Mouse (Mus musculus) ES-E14 (cell line): ENCODE measurements around the gene Nod1.

Experiments
- CHD2 ChIP-seq: IDR thresholded peaks from 2 replicates; pipeline ENCODE4 v1.6.1; 2014; ENCODE audit warnings: mild to moderate bottlenecking, low read depth, low read length, inconsistent platforms
- HCFC1 ChIP-seq: IDR thresholded peaks from 2 replicates; pipeline ENCODE4 v1.6.1; 2012; ENCODE audit warnings: low read length, inconsistent platforms, borderline replicate concordance; ENCODE audit not compliant: insufficient read depth
- MAFK ChIP-seq: IDR thresholded peaks from 2 replicates; pipeline ENCODE4 v1.6.1; 2014; ENCODE audit warnings: mild to moderate bottlenecking, low read depth, low read length, inconsistent platforms; ENCODE audit not compliant: insufficient read depth

GRCm38 (mm10) chr6:54996361-54996760 lies 23.9 kb upstream of the Nod1 start:
- TF ChIP-seq MAFK: no peak
- TF ChIP-seq CHD2: no peak
- no peak for TF ChIP-seq HCFC1
